Mouse (Mus musculus) urinary bladder, postnatal 4 days (tissue): ENCODE measurements around the gene Rpl13.

Experiments used
- DNase-seq, 2 experiments: peaks; one replicate each; pipeline ENCODE4 v3.0.0; 2021 to 2022; ENCODE audit warnings: low spot score in 2 of 2

The Rpl13 gene

DNA sequence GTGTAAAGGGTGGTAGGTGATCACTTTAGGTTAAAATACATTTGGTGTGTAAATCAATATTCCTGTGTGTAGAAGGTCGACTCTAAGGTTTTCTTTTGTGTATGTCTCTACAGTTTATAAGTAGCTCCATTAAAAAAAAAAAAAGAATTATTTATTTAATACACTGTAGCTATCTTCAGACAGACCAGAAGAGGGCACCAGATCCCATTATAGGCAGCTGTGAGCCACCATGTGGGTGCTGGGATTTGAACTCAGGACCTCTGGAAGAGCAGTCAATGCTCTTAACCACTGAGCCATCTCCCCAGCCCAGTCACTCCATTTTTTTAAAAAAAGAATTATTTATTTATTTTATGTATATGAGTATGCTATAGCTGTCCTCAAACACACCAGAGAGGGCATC is 5.9 kb downstream of the Rpl13 start:
- no peak for DNase-seq

GRCm38 (mm10) chr8:123108953-123109352 is 6.8 kb downstream of the Rpl13 start:
- no peak for DNase-seq

DNA sequence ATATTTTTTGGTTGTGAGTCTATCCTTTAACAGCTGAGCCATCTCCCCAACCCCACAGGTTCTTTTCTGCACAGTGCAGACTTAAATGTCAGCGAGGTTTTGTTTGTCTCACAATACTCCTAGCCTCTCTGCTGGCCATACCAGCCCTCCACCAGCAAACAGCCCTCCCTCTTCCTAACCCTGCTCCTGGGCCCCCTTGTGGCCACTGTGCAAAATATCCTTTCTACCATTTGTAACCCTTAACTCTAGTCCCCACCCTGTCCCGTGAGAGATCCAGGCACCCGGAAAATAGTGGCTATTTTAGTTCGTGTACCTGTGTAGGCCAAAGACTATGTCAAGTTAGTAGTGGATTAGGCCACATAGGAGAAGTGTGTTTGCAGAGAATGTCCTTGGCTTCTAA is 8.5 kb downstream of the Rpl13 start:
- DNase-seq = no peak

DNA sequence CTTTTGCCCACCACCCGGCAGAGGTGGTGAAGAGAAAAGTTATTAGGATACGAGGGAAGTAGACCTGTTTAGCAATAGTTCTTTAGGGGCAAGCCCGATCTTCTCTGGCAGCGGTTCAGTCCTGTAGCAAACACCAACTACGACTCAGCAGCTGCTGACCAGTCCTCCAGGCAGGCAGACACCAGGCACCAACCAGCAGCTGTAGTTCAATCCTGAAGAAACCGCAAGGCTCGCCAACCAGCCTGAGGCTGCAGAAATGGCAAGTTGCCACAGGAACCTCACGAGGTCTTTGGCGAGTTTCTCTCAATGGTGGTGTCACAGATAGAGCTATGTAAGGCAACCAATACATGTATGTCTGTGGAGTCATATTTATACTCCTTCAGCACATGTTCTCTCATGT is 10.7 kb downstream of the Rpl13 start:
- no peak for DNase-seq

- DNase-seq = no peak
These were observed 11.8 kb downstream of the Rpl13 start for GRCm38 (mm10) chr8:123113908-123114469.

DNA sequence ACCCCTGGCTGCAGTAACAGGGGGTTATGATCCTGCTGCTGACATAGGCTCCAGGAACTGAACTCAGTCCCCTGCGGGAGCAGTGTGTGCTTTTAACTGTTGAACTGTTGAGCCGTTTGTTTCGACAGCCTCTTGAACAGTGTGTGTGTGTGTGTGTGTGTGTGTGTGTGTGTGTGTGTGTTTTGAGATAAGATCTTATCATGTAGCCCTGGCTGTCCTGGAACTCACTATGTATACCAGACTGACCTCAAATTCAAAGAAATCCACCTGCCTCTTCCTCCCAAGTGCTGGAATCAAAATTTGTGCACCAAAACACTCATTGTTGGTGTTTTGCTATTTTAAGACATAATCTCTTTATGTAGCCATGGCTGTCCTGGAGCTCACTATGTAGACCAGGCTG is 12.5 kb downstream of the Rpl13 start:
- DNase-seq = no peak

DNA sequence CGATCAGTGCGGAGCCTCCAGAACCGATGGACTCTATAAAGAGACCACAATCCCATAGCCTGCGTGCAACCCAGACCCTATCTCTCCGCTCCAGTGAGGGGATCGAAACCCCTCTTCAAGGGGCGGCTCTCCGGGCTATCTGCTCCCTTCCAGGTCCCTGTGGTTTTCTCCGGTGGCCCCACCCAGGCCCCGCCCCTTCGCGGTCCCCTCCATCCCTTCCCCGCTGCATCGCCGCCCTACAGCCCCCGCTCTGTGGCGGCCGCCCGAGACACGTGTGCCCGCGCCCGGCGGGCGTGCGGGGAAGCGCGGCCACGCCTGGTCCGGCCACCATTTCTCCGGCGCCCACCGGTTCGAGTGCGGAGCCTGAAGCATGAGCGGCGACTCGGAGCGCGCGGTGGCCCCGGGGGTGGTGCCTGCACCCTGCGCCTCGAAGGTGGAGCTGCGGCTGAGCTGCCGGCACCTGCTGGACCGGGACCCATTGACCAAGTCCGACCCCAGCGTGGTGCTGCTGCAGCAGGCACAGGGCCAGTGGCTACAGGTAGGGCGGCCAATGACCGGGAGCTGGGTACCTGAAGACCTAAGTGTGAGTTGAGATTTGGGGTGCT is 15.1 kb downstream of the Rpl13 start, which contains the start of gene Cpne7:
Gene Cpne7, plus strand, starts transcription at position 248 of the 605 bp plus-strand sequence.
- no peak for DNase-seq

- DNase-seq = no peak
These were observed 15.6 kb downstream of the Rpl13 start for GRCm38 (mm10) chr8:123117744-123118143.

GRCm38 (mm10) chr8:123122059-123122458 is 19.9 kb downstream of the Rpl13 start:
- DNase-seq = no peak

GRCm38 (mm10) chr8:123122670-123123069 is 20.5 kb downstream of the Rpl13 start:
- DNase-seq = no peak

GRCm38 (mm10) chr8:123126193-123126816 is 24.2 kb downstream of the Rpl13 start:
- DNase-seq = peak in 1 of 2 experiments; percentile 71

- DNase-seq = no peak
These were observed 28.9 kb downstream of the Rpl13 start for GRCm38 (mm10) chr8:123131041-123131440.

- DNase-seq = no peak
These were observed 30.8 kb downstream of the Rpl13 start for GRCm38 (mm10) chr8:123132953-123133352.

GRCm38 (mm10) chr8:123134149-123134713 is 32.1 kb downstream of the Rpl13 start:
- DNase-seq = no peak

DNA sequence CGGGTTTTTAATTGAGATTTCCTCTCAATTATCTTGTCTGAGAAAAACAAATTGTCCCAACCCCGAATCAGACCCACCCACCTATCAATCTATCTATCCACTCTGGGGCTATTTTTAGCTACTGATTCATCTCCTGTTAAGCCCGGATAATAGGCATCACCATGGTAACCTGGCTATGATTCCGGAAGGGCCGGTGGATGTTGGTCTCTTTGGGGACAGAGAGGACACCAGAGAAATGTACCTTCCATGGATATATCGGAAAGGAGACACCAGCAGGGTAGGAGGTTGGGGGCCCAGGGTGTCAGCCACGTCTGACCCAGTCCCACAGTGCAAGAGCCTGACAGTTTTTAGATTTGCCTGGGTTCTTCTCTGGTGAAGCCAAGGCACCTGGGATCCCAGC is 33.3 kb downstream of the Rpl13 start:
- DNase-seq = no peak

DNA sequence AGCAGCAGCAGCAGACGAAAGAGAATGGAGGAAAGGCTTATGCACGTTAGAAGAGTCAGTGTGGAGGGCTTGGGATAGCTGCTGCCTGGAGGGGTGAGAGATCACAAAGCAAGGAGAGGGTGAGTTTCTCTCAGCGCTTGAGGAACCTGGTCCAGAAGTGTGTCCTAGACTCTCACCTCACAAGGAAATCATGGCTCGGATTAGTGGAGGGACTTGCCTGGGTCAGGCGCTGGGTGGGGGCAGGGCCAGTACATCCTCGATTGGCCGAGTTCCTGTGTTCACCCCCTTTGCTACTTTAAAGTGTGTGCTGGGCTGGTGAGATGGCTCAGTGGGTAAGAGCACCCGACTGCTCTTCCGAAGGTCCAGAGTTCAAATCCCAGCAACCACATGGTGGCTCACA is 33.7 kb downstream of the Rpl13 start:
- no peak for DNase-seq

DNA sequence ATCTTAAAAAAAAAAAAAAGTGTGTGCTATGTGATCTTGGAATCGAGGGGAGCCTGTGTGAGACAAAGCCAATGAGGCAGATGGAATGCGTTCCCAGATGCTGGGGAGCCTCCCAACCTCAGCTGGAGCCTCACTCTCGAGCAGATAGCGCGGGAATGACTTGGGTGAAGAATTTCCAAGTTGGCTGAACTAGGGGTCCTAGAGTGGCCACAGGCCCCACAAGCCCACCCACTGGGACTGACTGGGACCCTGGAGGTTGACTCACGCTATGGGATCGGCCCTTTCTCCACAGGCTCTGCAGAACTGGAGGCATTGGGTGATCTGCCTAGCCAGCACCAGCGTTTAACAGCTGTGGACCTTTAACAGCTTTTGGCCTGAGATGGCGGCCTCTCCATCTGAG is 34.1 kb downstream of the Rpl13 start:
- DNase-seq = no peak

GRCm38 (mm10) chr8:123137645-123138077 is 35.5 kb downstream of the Rpl13 start:
- DNase-seq = peak; percentile 75 to 82

DNA sequence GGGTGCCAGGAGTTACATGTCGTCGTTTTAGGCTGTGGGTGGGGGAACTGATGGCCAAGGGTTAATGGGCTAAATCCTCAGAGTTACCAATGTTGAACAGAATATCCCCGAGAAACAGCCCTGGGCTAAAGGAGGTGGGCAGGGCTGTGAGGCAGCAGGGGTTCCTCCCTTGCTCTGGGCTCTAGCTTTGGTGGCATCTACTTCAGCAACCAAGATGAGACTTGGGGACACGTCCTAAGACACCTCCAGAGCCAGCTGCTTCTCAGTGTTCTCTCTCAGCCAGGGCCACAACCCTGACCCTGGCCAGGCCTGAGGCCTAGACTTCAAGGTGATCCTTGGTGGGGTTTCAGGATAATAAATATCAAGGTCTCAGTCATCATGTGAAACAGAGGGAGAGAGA is 36.6 kb downstream of the Rpl13 start:
- DNase-seq = no peak

DNA sequence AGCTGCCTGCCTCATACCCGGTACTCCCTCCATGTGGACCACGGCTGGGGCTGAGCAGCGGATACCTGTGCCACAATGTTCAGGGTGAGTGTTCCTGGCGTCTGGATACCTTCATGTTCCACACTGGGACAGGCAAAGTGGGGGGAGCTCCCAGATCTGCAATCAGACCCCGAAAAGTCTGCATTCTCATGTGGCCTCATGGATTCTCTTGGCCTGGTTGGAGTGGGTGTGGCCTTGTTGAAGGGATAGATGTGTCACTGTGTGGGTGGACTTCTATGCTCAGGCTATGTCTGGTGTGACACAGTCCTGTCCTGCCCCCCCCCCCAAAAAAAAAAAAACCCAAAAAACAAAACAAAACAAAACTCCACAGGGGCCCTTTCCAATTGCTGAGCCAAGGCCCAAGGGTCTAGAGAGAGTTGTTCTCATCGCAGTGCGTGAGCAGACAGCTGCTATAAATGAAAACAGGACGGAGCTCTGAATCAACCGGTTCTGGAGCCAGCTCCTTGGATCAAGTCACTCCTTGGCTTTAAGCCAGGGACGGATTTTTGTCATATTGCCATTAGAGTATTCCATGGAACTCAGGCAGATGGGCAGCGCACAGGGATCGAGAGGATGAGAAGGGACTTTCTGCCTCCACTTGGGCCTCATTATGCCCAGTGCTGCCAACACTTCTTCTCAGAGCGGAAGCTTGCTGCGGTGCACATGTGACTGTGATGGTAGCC is 39.8 kb downstream of the Rpl13 start:
- peak; percentile 73 to 82 for DNase-seq

GRCm38 (mm10) chr8:123145279-123145678 is 43.1 kb downstream of the Rpl13 start:
- DNase-seq = no peak

GRCm38 (mm10) chr8:123146390-123146789 is 44.2 kb downstream of the Rpl13 start:
- DNase-seq = peak in 1 of 2 experiments; percentile 38
